Mouse (Mus musculus): ENCODE measurements at regions not wholly inside any gene's neighbourhood (a gene's known extent, or its start where the extent isn't known, plus 50 kb on each side); places are given as distances from the start of the nearest gene placed in this dataset.

- no peak for DNase-seq (ENCODE audit: low read depth in 1 of 2, low spot score in 2 of 2)
Measured at GRCm38 (mm10) chr17:79414006-79414405, 59.1 kb upstream of the Cdc42ep3 start.

- DNase-seq (ENCODE audit: low read depth in 1 of 2, low spot score in 2 of 2): no peak
Measured at GRCm38 (mm10) chr17:79417953-79418352, 63.1 kb upstream of the Cdc42ep3 start.

GRCm38 (mm10) chr17:79421618-79422017 lies 66.7 kb upstream of the Cdc42ep3 start:
- DNase-seq (ENCODE audit: low read depth in 1 of 2, low spot score in 2 of 2): no peak

GRCm38 (mm10) chr17:79439182-79439581 lies 84.3 kb upstream of the Cdc42ep3 start:
- DNase-seq (ENCODE audit: low read depth in 1 of 2, low spot score in 2 of 2): no peak

- DNase-seq (ENCODE audit: low read depth in 1 of 2, low spot score in 2 of 2): peak; percentile 29 to 31
Measured at GRCm38 (mm10) chr17:79442507-79443115, 87.7 kb upstream of the Cdc42ep3 start.

- no peak for DNase-seq (ENCODE audit: low read depth in 1 of 2, low spot score in 2 of 2)
Measured at GRCm38 (mm10) chr17:79447170-79447569, 92.3 kb upstream of the Cdc42ep3 start.

GRCm38 (mm10) chr17:79451141-79451860 lies 96.4 kb upstream of the Cdc42ep3 start:
- DNase-seq (ENCODE audit: low read depth in 1 of 2, low spot score in 2 of 2): no peak

- DNase-seq (ENCODE audit: low read depth in 1 of 2, low spot score in 2 of 2): no peak
Measured at GRCm38 (mm10) chr17:79453825-79454224, 98.9 kb upstream of the Cdc42ep3 start.

GRCm38 (mm10) chr17:79454526-79454925 lies 99.6 kb upstream of the Cdc42ep3 start:
- DNase-seq (ENCODE audit: low read depth in 1 of 2, low spot score in 2 of 2): no peak

GRCm38 (mm10) chr17:79455229-79455628 lies 100.3 kb upstream of the Cdc42ep3 start:
- DNase-seq (ENCODE audit: low read depth in 1 of 2, low spot score in 2 of 2): no peak

GRCm38 (mm10) chr17:79457636-79458035 lies 102.7 kb upstream of the Cdc42ep3 start:
- no peak for DNase-seq (ENCODE audit: low read depth in 1 of 2, low spot score in 2 of 2)

GRCm38 (mm10) chr17:79461681-79462091 lies 106.8 kb upstream of the Cdc42ep3 start:
- no peak for DNase-seq (ENCODE audit: low read depth in 1 of 2, low spot score in 2 of 2)

GRCm38 (mm10) chr17:79463074-79463694 lies 108.3 kb upstream of the Cdc42ep3 start:
- DNase-seq (ENCODE audit: low read depth in 1 of 2, low spot score in 2 of 2): no peak

- no peak for DNase-seq (ENCODE audit: low read depth in 1 of 2, low spot score in 2 of 2)
Measured at GRCm38 (mm10) chr17:79465666-79466065, 110.8 kb upstream of the Cdc42ep3 start.

GRCm38 (mm10) chr17:79471639-79472038 lies 116.7 kb upstream of the Cdc42ep3 start:
- no peak for DNase-seq (ENCODE audit: low read depth in 1 of 2, low spot score in 2 of 2)

- no peak for DNase-seq (ENCODE audit: low read depth in 1 of 2, low spot score in 2 of 2)
Measured at GRCm38 (mm10) chr17:79472106-79472995, 117.5 kb upstream of the Cdc42ep3 start.

- DNase-seq (ENCODE audit: low read depth in 1 of 2, low spot score in 2 of 2): no peak
Measured at GRCm38 (mm10) chr17:79476671-79477070, 121.8 kb upstream of the Cdc42ep3 start.

GRCm38 (mm10) chr17:79481112-79481738 lies 126.3 kb upstream of the Cdc42ep3 start:
- DNase-seq (ENCODE audit: low read depth in 1 of 2, low spot score in 2 of 2): no peak

- peak in 1 of 2 experiments; percentile 22 for DNase-seq (ENCODE audit: low read depth in 1 of 2, low spot score in 2 of 2)
Measured at GRCm38 (mm10) chr17:79481936-79482335, 127.0 kb upstream of the Cdc42ep3 start.

GRCm38 (mm10) chr17:79485239-79485638 lies 126.4 kb upstream of the Rmdn2 start:
- DNase-seq (ENCODE audit: low read depth in 1 of 2, low spot score in 2 of 2): peak; percentile 17 to 48

GRCm38 (mm10) chr17:79489306-79489705 lies 122.4 kb upstream of the Rmdn2 start:
- DNase-seq (ENCODE audit: low read depth in 1 of 2, low spot score in 2 of 2): no peak

All from monocyte, adult 2 months (primary cell).